Mouse (Mus musculus): Measurements from ENCODE around the gene Eif4g3. TPM values are rescaled to one million over a fixed set of nuclear protein-coding genes. Genes with fewer than 3 reads are reported as not detected.
A peak's percentile ranks its signal among the peaks of the same experiment; 100 is the strongest.

Gene Eif4g3
- polyA plus RNA-seq, 1 experiment from 2014 or later: 34.1 TPM

DNA sequence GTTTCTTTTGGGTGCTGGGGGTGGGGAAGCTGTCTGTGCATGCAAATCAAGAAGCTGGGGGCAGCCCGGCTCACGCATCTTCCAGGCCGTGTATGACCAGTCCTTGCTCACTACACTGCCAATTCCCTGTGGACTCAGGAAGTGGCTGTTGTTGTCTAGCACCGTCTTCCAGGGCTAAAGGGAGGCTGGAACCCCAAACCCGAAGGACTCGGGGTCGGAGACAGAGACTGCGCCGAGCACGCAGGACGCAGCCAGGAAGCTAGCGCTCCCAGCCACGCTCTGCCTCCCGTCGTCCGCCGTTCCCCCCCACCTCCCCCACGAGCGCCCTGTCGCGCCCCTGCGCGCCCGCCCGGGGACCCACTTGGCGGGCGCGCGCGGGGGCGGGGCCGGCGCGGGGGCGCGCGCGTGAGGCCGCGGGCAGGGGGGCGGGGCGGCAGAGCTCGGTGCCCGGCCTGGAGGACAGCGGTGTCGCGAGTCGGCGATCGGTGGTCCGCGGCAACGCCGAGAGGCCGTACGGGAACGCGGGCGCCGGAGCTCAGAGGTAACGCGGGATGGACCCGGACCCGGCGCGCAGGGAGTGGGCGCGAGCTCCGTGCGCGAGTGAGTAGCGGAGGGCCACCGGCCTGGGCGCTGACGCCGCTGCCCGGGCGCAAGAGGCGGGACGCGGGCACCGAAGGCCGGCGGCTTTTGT lies 223.5 kb downstream of the Eif4g3 start, which contains the start of gene Hp1bp3:
Gene Hp1bp3, plus strand, starts transcription at position 97 of the 691 bp plus-strand sequence.
- peak; percentile 86 for DNase-seq (ENCODE audit: low spot score)
- WGBS: under 1% methylated on average over 82 of the region's 84 CpGs
- H3K36me3 ChIP-seq: peaks cover 26% of the 10 kb centered on the region
- H3K4me3 ChIP-seq: peak within 1 kb of the TSS; percentile 87
- H3K9me3 ChIP-seq (replicated peaks): no peaks in the 10 kb centered on the region
- H3K4me1 ChIP-seq: peaks cover 33% of the 10 kb centered on the region
- H3K27ac ChIP-seq (replicated peaks): peak within 1 kb of the TSS; percentile 99
- H3K27me3 ChIP-seq (ENCODE audit: low read depth, poor library complexity, severe bottlenecking): no peaks in the 10 kb centered on the region

- peaks cover 32% of the 10 kb centered on the region for H3K36me3 ChIP-seq
- peak overlapping the region; percentile 99 for H3K27ac ChIP-seq (replicated peaks)
- peak; percentile 99 for DNase-seq (ENCODE audit: low spot score)
- H3K27me3 ChIP-seq (ENCODE audit: low read depth, poor library complexity, severe bottlenecking): no peaks in the 10 kb centered on the region
- peaks cover 33% of the 10 kb centered on the region for H3K4me1 ChIP-seq
- under 1% methylated on average over 66 of the region's 68 CpGs for WGBS
- peak overlapping the region; percentile 87 for H3K4me3 ChIP-seq
- no peaks in the 10 kb centered on the region for H3K9me3 ChIP-seq (replicated peaks)
Measured at GRCm38 (mm10) chr4:138216891-138217392, 224.1 kb downstream of the Eif4g3 start.

GRCm38 (mm10) chr4:138217441-138217840 lies 224.6 kb downstream of the Eif4g3 start:
- no peak for DNase-seq (ENCODE audit: low spot score)

DNA sequence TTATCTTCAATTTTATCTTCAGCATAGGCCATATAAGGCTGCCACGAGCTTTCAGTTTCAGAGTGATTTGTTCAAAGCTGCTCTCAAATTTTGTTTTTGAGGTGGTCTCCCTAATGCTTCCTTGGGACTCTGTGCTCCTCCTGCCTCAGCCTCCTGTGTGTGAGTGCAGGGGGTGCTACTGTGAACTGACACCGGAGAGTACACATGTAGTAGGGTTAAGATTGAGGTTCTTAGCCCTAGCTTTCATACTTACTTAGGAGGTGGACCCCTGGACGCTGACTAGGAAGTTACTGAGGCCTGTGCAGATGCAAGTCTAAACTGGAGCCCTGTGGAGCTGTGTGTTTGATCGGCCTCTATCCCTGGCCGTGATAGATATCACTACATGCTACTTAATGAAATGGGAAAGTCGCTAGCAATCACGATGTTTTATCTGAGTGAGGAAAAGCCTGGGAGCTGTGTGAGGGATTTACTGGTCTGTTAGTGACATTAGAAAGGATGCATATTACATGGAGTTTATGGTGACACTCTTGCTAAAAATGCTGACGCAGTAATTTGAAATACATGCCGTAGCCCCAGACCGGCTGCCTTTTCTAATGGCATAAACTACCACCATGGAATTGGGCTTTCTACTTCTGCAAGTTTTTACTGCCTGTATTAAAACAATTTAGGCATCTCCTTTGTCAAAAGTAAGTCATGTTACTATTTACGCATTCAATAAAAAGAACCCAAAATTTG lies 225.3 kb downstream of the Eif4g3 start:
- no peak for DNase-seq (ENCODE audit: low spot score)
- no peaks in the 10 kb centered on the region for H3K9me3 ChIP-seq (replicated peaks)
- H3K4me1 ChIP-seq: peaks cover 33% of the 10 kb centered on the region
- H3K27me3 ChIP-seq (ENCODE audit: low read depth, poor library complexity, severe bottlenecking): no peaks in the 10 kb centered on the region
- peaks cover 44% of the 10 kb centered on the region for H3K36me3 ChIP-seq
- H3K27ac ChIP-seq (replicated peaks): peak overlapping the region; percentile 99
- WGBS: 88% methylated on average over 11 of the region's 11 CpGs
- peak overlapping the region; percentile 87 for H3K4me3 ChIP-seq

More at GRCm38 (mm10) chr4:138217441-138217840, 224.6 kb downstream of the Eif4g3 start:
- Histone ChIP-seq H3K9me3 (replicated peaks) (no peaks in the 10 kb centered on the region), H3K27ac (replicated peaks) (peak overlapping the region; percentile 99), H3K4me1 (peaks cover 33% of the 10 kb centered on the region), H3K27me3 (ENCODE audit: low read depth, poor library complexity, severe bottlenecking) (no peaks in the 10 kb centered on the region), H3K36me3 (peaks cover 37% of the 10 kb centered on the region), H3K4me3 (peak overlapping the region; percentile 87)
- WGBS: under 1% methylated on average over 36 of the region's 36 CpGs

- WGBS: 93% methylated on average over 5 of the region's 5 CpGs
- Histone ChIP-seq H3K27ac (replicated peaks) (no peak overlapping the region), H3K36me3 (peaks cover 56% of the 10 kb centered on the region), H3K9me3 (replicated peaks) (no peaks in the 10 kb centered on the region), H3K4me3 (no peak overlapping the region), H3K4me1 (peaks cover 33% of the 10 kb centered on the region), H3K27me3 (ENCODE audit: low read depth, poor library complexity, severe bottlenecking) (no peaks in the 10 kb centered on the region)
- no peak for DNase-seq (ENCODE audit: low spot score)
Measured at GRCm38 (mm10) chr4:138219331-138219730, 226.5 kb downstream of the Eif4g3 start.

GRCm38 (mm10) chr4:138220761-138221160 lies 227.9 kb downstream of the Eif4g3 start:
- no peak overlapping the region for H3K27ac ChIP-seq (replicated peaks)
- WGBS: 93% methylated on average over 7 of the region's 7 CpGs
- H3K4me1 ChIP-seq: peaks cover 29% of the 10 kb centered on the region
- H3K27me3 ChIP-seq (ENCODE audit: low read depth, poor library complexity, severe bottlenecking): no peaks in the 10 kb centered on the region
- DNase-seq (ENCODE audit: low spot score): no peak
- no peaks in the 10 kb centered on the region for H3K9me3 ChIP-seq (replicated peaks)
- peaks cover 69% of the 10 kb centered on the region for H3K36me3 ChIP-seq
- no peak overlapping the region for H3K4me3 ChIP-seq

DNA sequence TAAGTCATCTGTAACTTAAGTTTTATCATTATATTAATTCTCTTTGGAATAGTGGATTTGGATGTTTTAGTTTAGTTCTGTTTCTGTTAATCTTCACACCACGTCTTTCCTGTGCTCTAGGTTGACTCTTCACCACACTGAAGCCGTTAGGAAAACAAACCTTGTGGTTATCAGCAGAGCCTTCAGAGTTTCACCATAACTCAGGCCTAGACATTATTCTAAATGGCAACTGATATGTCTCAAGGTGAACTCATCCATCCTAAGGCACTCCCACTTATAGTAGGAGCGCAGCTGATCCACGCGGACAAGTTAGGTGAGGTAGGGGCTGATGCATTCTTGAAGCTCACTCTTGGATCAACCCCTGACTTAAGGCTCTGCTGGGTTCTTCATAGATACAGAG lies 228.6 kb downstream of the Eif4g3 start:
- no peak overlapping the region for H3K27ac ChIP-seq (replicated peaks)
- peaks cover 25% of the 10 kb centered on the region for H3K4me1 ChIP-seq
- DNase-seq (ENCODE audit: low spot score): no peak
- WGBS: 92% methylated on average over 5 of the region's 5 CpGs
- H3K4me3 ChIP-seq: no peak overlapping the region
- peaks cover 76% of the 10 kb centered on the region for H3K36me3 ChIP-seq
- H3K27me3 ChIP-seq (ENCODE audit: low read depth, poor library complexity, severe bottlenecking): no peaks in the 10 kb centered on the region
- H3K9me3 ChIP-seq (replicated peaks): no peaks in the 10 kb centered on the region

GRCm38 (mm10) chr4:138222396-138222795 lies 229.6 kb downstream of the Eif4g3 start:
- H3K36me3 ChIP-seq: peaks cover 84% of the 10 kb centered on the region
- no peak overlapping the region for H3K27ac ChIP-seq (replicated peaks)

DNA sequence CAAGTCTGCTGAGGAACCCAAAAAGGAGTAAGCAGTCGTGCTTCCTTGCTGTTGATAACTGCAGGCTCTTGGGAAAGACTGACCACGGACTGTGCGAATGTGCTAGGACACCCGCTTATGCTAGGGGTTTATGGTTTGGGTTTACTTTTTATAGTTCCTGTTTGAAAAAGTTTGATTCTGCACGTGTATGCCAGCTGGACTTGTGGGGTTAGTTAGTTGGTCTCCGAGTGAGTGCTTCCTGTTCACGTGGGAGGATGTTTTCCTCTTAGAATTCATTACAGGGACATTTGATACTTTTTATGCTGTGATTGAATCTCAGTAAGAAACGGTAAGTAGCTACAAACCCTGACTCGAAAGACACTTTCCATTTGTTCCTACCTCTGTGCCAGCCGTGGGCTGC lies 230.8 kb downstream of the Eif4g3 start:
- whole genome bisulfite sequencing: 91% methylated on average over 10 of the region's 10 CpGs
- DNase-seq (ENCODE audit: low spot score): no peak
- peaks cover 92% of the 10 kb centered on the region for H3K36me3 ChIP-seq

More at GRCm38 (mm10) chr4:138222396-138222795, 229.6 kb downstream of the Eif4g3 start:
- H3K4me3 ChIP-seq: no peak overlapping the region
- H3K4me1 ChIP-seq: peaks cover 22% of the 10 kb centered on the region
- H3K9me3 ChIP-seq (replicated peaks): no peaks in the 10 kb centered on the region
- no peak for DNase-seq (ENCODE audit: low spot score)
- whole genome bisulfite sequencing: 91% methylated on average over 5 of the region's 5 CpGs
- H3K27me3 ChIP-seq (ENCODE audit: low read depth, poor library complexity, severe bottlenecking): no peaks in the 10 kb centered on the region

DNA sequence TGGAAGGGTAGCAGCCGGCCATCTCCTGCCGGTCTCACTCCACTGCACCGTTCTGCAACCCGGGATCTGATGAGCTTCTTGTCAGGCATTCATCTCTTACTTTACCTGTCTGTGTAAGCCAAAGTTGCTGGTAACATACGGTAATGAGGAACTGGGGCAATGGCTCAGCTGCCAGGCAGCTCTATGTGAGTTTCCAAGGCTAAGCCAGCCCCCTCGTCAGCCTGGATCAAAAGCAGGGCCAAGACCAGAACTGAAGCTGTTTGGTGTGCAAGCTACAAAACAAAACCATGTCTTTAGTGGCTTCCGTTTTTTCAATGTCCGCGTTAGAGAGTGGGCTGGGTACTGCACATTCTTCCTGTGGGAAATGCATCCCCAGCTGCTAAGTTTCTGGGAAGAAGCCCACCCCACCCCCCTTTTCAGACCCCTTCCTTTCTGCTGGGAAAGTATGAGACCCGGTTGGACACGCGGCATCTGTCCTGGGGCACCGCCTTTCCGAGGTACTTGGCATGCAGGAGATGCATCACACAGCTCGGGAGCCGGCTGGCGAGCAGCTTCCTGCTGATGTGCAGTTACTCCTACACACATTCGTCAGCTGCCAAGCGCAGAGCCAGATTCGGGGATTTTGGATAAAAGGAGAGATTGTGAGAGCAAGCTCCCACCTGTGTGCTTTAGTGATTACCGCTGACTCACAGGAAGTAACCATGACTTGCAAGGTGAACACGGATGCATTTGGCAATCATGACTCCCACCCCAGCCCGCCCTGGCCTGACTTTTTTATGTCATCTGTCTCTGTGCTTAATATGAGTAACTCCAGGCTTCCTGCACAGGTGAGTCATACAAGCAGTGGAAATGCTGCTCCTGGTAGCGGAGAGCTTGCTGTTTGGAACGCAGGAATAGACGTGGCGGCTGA lies 254.2 kb downstream of the Eif4g3 start:
- Histone ChIP-seq H3K9me3 (replicated peaks) (no peaks in the 10 kb centered on the region), H3K27ac (replicated peaks) (no peak overlapping the region), H3K27me3 (ENCODE audit: low read depth, poor library complexity, severe bottlenecking) (peaks cover 49% of the 10 kb centered on the region), H3K36me3 (peaks cover 60% of the 10 kb centered on the region), H3K4me1 (peaks cover 28% of the 10 kb centered on the region), H3K4me3 (no peak overlapping the region)
- 83% methylated on average over 27 of the region's 27 CpGs for WGBS
- DNase-seq (ENCODE audit: low spot score): no peak

More for the DNA sequence above, 230.8 kb downstream of the Eif4g3 start:
- no peak overlapping the region for H3K27ac ChIP-seq (replicated peaks)
- no peaks in the 10 kb centered on the region for H3K27me3 ChIP-seq (ENCODE audit: low read depth, poor library complexity, severe bottlenecking)
- H3K4me3 ChIP-seq: no peak overlapping the region
- no peaks in the 10 kb centered on the region for H3K9me3 ChIP-seq (replicated peaks)
- H3K4me1 ChIP-seq: peaks cover 12% of the 10 kb centered on the region

GRCm38 (mm10) chr4:138250088-138250960 lies 257.5 kb downstream of the Eif4g3 start, which contains the start of the genes Sh2d5 and Kif17:
Gene Sh2d5, plus strand, starts transcription at chr4:138250403.
Gene Kif17, plus strand, starts transcription at chr4:138250435.
- Histone ChIP-seq H3K4me3 (peak within 1 kb of the TSS; percentile 71), H3K9me3 (replicated peaks) (no peaks in the 10 kb centered on the region), H3K36me3 (peaks cover 27% of the 10 kb centered on the region), H3K27ac (replicated peaks) (peak within 1 kb of the TSS; percentile 69), H3K4me1 (peaks cover 39% of the 10 kb centered on the region), H3K27me3 (ENCODE audit: low read depth, poor library complexity, severe bottlenecking) (peaks cover 82% of the 10 kb centered on the region)
- peak; percentile 81 for DNase-seq (ENCODE audit: low spot score)
- WGBS: under 1% methylated on average over 61 of the region's 74 CpGs

Measured in midbrain, embryonic 10.5 days (tissue).